Mouse (Mus musculus): Measurements from ENCODE around the gene Bbs4. TPM values are rescaled to one million over a fixed set of nuclear protein-coding genes. Genes with fewer than 3 reads are reported as not detected.
"Not testable (repeated sequence)": the region's sequence is repeated elsewhere in the genome, so short reads cannot be mapped to it uniquely, and the experiment has no call there.

Bbs4 gene
- 10.5 and 12.3 TPM in 2 replicates for polyA plus RNA-seq (2014; fragmentation: Nextera tagmentation; extraction: Ambion mirVana)

GRCm38 (mm10) chr9:59353253-59353639 lies at the start of gene Bbs4:
TSS of gene Bbs4 (minus strand) at chr9:59353508.
- Histone ChIP-seq H3K4me1 (ENCODE audit: insufficient read depth) (no peaks in the 10 kb centered on the region; the same call in 1 of the 2 replicates), H3K9me3 (ENCODE audit: low read depth, low read length) (no peaks in the 10 kb centered on the region), H3K36me3 (ENCODE audit: insufficient read depth) (no peaks in the 10 kb centered on the region), H3K27ac (ENCODE audit: low read depth) (peak within 1 kb of the TSS; percentile 78), H3K27me3 (ENCODE audit: insufficient read depth, low read length) (no peaks in the 10 kb centered on the region), H3K9ac (peak within 1 kb of the TSS; percentile 57), H3K4me2 (peak within 1 kb of the TSS; percentile 76), H3K4me3 (ENCODE audit: low read depth, low read length) (peak within 1 kb of the TSS; percentile 63)
- DNase-seq (peak; percentile 96), ATAC-seq (ENCODE audit: insufficient read depth) (peak; percentile 99)
- under 1% methylated on average over 32 of the region's 32 CpGs for WGBS
- 0 out of 2 replicates have a peak, but pooled peaks have one; percentile 5 for TF ChIP-seq CTCF (IDR thresholded peaks at IDR 0.05; ENCODE audit: low read depth)

GRCm38 (mm10) chr9:59389086-59389485 lies 35.8 kb upstream of the Bbs4 start:
- ATAC-seq (ENCODE audit: insufficient read depth) = no peak
- Histone ChIP-seq H3K36me3 (ENCODE audit: insufficient read depth) (peaks cover 37% of the 10 kb centered on the region), H3K4me3 (ENCODE audit: low read depth, low read length) (no peak overlapping the region), H3K27me3 (ENCODE audit: insufficient read depth, low read length) (no peaks in the 10 kb centered on the region), H3K27ac (ENCODE audit: low read depth) (no peak overlapping the region), H3K9ac (no peak overlapping the region), H3K4me2 (no peak overlapping the region), H3K4me1 (ENCODE audit: insufficient read depth) (no peaks in the 10 kb centered on the region), H3K9me3 (ENCODE audit: low read depth, low read length) (no peaks in the 10 kb centered on the region)
- WGBS = 88% methylated on average over 4 of the region's 4 CpGs
- DNase-seq = no peak
- no peak for TF ChIP-seq CTCF (IDR thresholded peaks at IDR 0.05; ENCODE audit: low read depth)

- 72% methylated on average over 1 of the region's 1 CpGs for WGBS
- no peak for TF ChIP-seq CTCF (IDR thresholded peaks at IDR 0.05; ENCODE audit: low read depth)
- H3K4me3 ChIP-seq (ENCODE audit: low read depth, low read length) = no peak overlapping the region
These were observed 35.0 kb upstream of the Bbs4 start for GRCm38 (mm10) chr9:59388311-59388710.

DNA sequence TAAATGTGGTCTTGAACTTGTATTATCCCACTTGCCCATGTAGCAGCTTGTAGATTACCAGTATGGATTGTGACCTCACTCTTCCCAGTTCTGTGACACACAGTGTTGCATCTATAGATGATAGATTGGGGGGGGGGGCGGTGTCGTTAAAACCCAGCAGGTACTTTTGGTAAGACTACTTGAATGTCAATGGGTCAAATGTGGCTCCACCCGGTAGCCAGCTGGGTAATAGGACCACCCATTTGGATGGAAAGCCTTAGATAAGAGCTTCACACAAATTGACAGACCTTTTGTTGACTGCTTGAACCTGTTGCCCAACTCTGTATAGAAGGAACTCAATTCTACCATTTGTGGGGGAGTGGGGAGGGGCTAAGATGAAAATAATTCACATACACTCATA lies 34.2 kb upstream of the Bbs4 start:
- Histone ChIP-seq H3K9ac (no peak overlapping the region), H3K9me3 (ENCODE audit: low read depth, low read length) (no peaks in the 10 kb centered on the region), H3K27me3 (ENCODE audit: insufficient read depth, low read length) (no peaks in the 10 kb centered on the region), H3K36me3 (ENCODE audit: insufficient read depth) (peaks cover 22% of the 10 kb centered on the region), H3K4me2 (no peak overlapping the region), H3K4me3 (ENCODE audit: low read depth, low read length) (no peak overlapping the region), H3K4me1 (ENCODE audit: insufficient read depth) (no peaks in the 10 kb centered on the region), H3K27ac (ENCODE audit: low read depth) (no peak overlapping the region)
- WGBS = 56% methylated on average over 3 of the region's 3 CpGs
- DNase-seq (no peak), ATAC-seq (ENCODE audit: insufficient read depth) (no peak)
- no peak for TF ChIP-seq CTCF (IDR thresholded peaks at IDR 0.05; ENCODE audit: low read depth)

More at GRCm38 (mm10) chr9:59388311-59388710, 35.0 kb upstream of the Bbs4 start:
- no peak for DNase-seq
- H3K9ac ChIP-seq = no peak overlapping the region
- no peak for ATAC-seq (ENCODE audit: insufficient read depth)
- no peak overlapping the region for H3K4me2 ChIP-seq
- H3K4me1 ChIP-seq (ENCODE audit: insufficient read depth) = no peaks in the 10 kb centered on the region
- no peak overlapping the region for H3K27ac ChIP-seq (ENCODE audit: low read depth)
- no peaks in the 10 kb centered on the region for H3K9me3 ChIP-seq (ENCODE audit: low read depth, low read length)
- H3K27me3 ChIP-seq (ENCODE audit: insufficient read depth, low read length) = no peaks in the 10 kb centered on the region
- peaks cover 30% of the 10 kb centered on the region for H3K36me3 ChIP-seq (ENCODE audit: insufficient read depth)

- no peaks in the 10 kb centered on the region for H3K27me3 ChIP-seq (ENCODE audit: insufficient read depth, low read length)
- H3K9me3 ChIP-seq (ENCODE audit: low read depth, low read length) = no peaks in the 10 kb centered on the region
- no peak overlapping the region for H3K27ac ChIP-seq (ENCODE audit: low read depth)
- no peaks in the 10 kb centered on the region for H3K36me3 ChIP-seq (ENCODE audit: insufficient read depth)
- TF ChIP-seq CTCF (IDR thresholded peaks at IDR 0.05; ENCODE audit: low read depth) = no peak
- H3K9ac ChIP-seq = no peak overlapping the region
- ATAC-seq (ENCODE audit: insufficient read depth) (no peak), DNase-seq (no peak)
- no peak overlapping the region for H3K4me2 ChIP-seq
- no peaks in the 10 kb centered on the region for H3K4me1 ChIP-seq (ENCODE audit: insufficient read depth)
- 86% methylated on average over 15 of the region's 15 CpGs for WGBS
- no peak overlapping the region for H3K4me3 ChIP-seq (ENCODE audit: low read depth, low read length)
These were observed 22.3 kb upstream of the Bbs4 start for GRCm38 (mm10) chr9:59375626-59376025.

DNA sequence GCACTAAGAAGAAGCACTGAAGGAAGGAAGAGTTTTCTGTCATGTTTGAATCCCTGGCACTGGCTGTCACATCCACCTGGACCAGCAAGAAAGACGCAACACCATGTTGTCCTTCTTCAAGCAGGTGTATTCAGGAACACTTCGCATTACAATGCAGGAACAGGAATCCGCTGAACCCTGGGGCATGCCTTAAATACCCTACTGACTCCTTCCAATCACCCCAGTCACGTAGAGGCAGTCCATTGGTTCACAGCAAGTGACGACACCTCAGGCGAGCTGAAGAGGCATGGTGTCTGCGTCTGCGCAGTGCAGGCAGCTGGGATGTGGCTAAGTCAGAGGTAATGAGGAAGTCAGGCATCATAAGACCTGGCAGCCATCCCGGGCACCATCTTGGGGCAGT lies 16.3 kb upstream of the Bbs4 start:
- WGBS = 89% methylated on average over 9 of the region's 9 CpGs
- Histone ChIP-seq H3K27ac (ENCODE audit: low read depth) (no peak overlapping the region), H3K27me3 (ENCODE audit: insufficient read depth, low read length) (no peaks in the 10 kb centered on the region), H3K36me3 (ENCODE audit: insufficient read depth) (no peaks in the 10 kb centered on the region), H3K9ac (no peak overlapping the region), H3K9me3 (ENCODE audit: low read depth, low read length) (no peaks in the 10 kb centered on the region), H3K4me3 (ENCODE audit: low read depth, low read length) (no peak overlapping the region), H3K4me2 (no peak overlapping the region), H3K4me1 (ENCODE audit: insufficient read depth) (no peaks in the 10 kb centered on the region)
- DNase-seq = no peak
- no peak for ATAC-seq (ENCODE audit: insufficient read depth)
- no peak for TF ChIP-seq CTCF (IDR thresholded peaks at IDR 0.05; ENCODE audit: low read depth)

DNA sequence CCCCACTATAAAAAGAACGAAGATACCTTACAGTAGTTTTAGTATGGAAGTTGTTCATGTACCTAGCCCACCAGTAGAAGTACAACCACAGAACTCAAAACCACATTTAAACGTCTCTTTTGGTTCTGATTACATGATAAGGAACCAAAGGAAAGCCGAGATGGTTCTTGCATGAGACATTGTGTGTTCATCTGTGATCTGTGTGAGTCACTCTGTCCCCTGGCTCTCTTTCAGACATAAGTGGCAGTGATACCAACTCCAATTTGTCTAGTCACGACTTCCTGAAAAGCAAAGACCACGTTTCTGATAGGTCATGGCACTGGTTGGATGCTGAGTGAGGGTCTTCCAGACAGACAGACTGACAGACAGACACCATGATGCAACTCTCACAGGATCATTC lies 15.9 kb upstream of the Bbs4 start:
- no peak for DNase-seq
- no peak overlapping the region for H3K9ac ChIP-seq
- H3K9me3 ChIP-seq (ENCODE audit: low read depth, low read length) = no peaks in the 10 kb centered on the region
- H3K27me3 ChIP-seq (ENCODE audit: insufficient read depth, low read length) = no peaks in the 10 kb centered on the region
- TF ChIP-seq CTCF (IDR thresholded peaks at IDR 0.05; ENCODE audit: low read depth) = no peak
- H3K4me1 ChIP-seq (ENCODE audit: insufficient read depth) = no peaks in the 10 kb centered on the region
- no peak for ATAC-seq (ENCODE audit: insufficient read depth)
- H3K36me3 ChIP-seq (ENCODE audit: insufficient read depth) = no peaks in the 10 kb centered on the region
- no peak overlapping the region for H3K4me2 ChIP-seq
- WGBS = 68% methylated on average over 5 of the region's 5 CpGs
- H3K27ac ChIP-seq (ENCODE audit: low read depth) = no peak overlapping the region
- H3K4me3 ChIP-seq (ENCODE audit: low read depth, low read length) = no peak overlapping the region

- H3K27me3 ChIP-seq (ENCODE audit: insufficient read depth, low read length); H3K9ac ChIP-seq; H3K4me1 ChIP-seq (ENCODE audit: insufficient read depth); H3K27ac ChIP-seq (ENCODE audit: low read depth); DNase-seq; ATAC-seq (ENCODE audit: insufficient read depth); H3K4me2 ChIP-seq; H3K4me3 ChIP-seq (ENCODE audit: low read depth, low read length); H3K9me3 ChIP-seq (ENCODE audit: low read depth, low read length); H3K36me3 ChIP-seq (ENCODE audit: insufficient read depth): not testable (repeated sequence)
- WGBS = 78% methylated on average over 1 of the region's 3 CpGs
These were observed 7.2 kb upstream of the Bbs4 start for GRCm38 (mm10) chr9:59360487-59360886.
